Mouse (Mus musculus) layer of hippocampus, postnatal 14 days (tissue): ENCODE data around the gene Tm9sf1. TPM values are rescaled to one million over a fixed set of nuclear protein-coding genes. Genes with fewer than 3 reads are reported as not detected.
A peak's percentile ranks its signal among the peaks of the same experiment; 100 is the strongest.

Experiments used
- DNase-seq, 2 experiments: peaks; one replicate each; pipeline ENCODE4 v3.0.0; 2021 to 2022; ENCODE audit warnings: low spot score in 2 of 2, mixed read lengths in 1 of 2
- total RNA-seq, 2 experiments: library from RNA; stranded (reverse); gene quantifications; 2 replicates each; pipeline ENCODE4 v1.2.3; 2021

Gene Tm9sf1
- total RNA-seq, 2 experiments from 2014 or later = 49.0 to 51.1 TPM

DNA sequence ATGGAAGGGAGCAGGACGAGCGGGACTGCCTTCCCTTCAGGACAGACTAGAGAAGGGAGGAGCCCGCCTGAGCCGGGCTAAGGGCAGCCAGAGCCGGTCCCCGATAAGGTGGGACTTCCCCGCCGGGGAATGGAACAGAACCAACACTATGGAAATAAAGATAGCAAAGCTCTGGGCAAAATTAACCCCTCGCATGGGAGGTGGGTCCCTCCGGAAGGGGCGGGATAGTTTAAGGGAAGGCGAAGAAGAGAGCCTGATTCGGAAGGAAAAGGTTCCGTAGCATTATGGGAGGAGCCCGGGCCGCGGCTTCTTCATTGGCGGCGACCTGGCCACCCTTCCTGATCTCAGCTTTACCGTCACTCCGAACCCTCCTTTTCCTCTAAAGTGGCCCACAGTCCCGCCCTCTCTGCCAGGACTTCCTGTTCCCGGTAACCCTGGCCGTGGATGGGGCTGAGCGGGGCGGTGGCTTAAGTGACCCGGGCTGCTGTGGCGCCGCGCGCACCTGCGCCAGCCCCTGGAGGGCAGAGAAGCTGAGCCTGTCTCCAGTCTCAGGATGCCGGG lies 52.2 kb downstream of the Tm9sf1 start, which contains the start of gene Rnf31:
Gene Rnf31 (plus strand): TSS at position 378 of the 561 bp plus-strand sequence.
- peak; percentile 87 to 96 for DNase-seq

DNA sequence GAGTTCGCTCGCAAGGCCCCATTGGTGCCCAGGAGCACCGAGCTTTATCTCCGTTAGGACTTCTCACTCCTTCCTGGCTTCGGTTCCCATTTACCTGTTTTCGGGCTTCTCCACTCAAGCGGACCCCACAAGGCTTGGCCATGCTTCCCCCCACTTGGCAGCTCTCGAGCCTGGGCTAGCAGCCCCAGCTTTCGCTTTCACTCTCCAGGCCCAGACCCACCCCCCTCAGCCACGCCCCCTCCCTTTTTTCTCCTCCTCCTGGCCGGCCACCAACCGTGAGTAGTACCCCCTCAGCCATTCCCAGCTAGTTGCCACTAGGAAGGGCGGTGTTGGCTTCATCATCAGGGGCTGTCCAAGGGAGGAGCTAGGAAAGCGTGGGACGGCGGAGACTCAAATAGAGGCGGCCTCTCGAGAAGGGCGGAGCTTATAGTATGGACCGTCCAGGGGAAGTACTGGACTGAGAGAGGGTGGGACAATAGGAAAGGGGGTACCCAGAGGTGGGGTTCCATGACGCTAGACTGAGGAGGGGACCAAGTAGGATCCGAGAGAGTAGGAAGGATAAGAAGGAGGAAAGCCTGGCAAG lies 52.8 kb downstream of the Tm9sf1 start, which contains the start of gene Psme2:
Gene Psme2 (minus strand): TSS at position 366 of the 583 bp plus-strand sequence.
- peak; percentile 87 to 96 for DNase-seq

DNA sequence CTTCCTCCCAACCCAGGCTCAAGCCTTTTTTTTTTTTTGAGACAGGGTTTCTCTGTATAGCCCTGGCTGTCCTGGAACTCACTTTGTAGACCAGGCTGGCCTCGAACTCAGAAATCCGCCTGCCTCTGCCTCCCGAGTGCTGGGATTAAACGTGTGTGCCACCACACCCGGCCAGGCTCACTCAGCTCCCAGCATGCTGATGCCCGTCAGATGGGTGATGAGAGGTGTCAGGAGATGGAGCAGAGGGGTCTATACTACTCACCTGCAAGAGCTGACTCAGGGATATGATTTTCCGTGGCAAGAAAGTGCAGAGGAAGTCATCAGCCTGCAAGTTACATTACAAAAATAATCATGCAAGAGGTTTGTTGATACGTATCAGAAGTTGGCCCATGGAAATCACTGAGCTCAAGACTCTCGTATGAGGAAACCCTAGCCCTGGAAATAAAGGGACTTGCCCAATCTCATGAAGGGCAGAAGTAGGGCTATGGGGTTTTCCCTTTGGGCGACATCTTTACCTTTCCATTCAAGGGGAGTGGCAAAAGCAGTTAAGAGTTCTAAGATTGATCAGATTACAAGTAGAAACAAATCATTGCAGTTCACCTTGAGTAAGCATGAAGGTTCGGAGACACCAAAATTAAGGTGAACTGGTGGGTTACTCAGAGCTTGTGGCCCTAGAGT lies 53.7 kb downstream of the Tm9sf1 start:
- DNase-seq = no peak

DNA sequence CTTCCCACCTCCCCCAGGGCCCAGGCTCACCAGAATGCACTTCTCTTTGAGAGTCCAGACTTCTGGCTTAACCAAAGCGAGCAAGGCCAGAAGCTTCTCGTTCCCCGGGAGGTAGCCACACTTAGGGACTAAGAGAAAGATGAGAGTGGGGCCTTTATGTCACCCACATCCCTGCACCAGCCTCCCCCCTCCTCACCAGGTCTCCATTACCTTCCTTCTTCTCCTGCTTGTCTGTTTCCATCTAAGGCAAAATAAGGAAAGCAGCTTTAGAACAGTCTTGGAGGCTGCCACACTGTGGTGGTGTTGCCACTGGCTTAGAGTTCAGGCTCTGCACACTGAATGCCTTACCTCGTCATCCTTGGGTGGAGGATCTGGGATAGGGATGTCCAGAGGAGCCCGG lies 54.3 kb downstream of the Tm9sf1 start:
- DNase-seq = no peak

- DNase-seq = no peak
These were observed 57.5 kb downstream of the Tm9sf1 start for GRCm38 (mm10) chr14:55586149-55586548.

Other genes starting within 250 kb of the Tm9sf1 start
- gene Dhrs4, start 165.0 kb downstream of the Tm9sf1 start, total RNA-seq = 10 to 100 TPM; 17.0 to 21.9 TPM
- 10 to 100 TPM; 68.3 to 97.6 TPM for gene Carmil3, start 153.2 kb downstream of the Tm9sf1 start, total RNA-seq
- gene Cpne6, start 133.4 kb downstream of the Tm9sf1 start, total RNA-seq = 100 to 1,000 TPM; 544 to 545 TPM
- gene Nrl, start 118.8 kb downstream of the Tm9sf1 start, total RNA-seq = 1 to 10 TPM; 1.5 to 2.2 TPM
- 10 to 100 TPM; 24.0 to 26.8 TPM for gene Pck2, start 103.5 kb downstream of the Tm9sf1 start, total RNA-seq
- 10 to 100 TPM; 66.9 to 72.3 TPM for gene Dcaf11, start 83.8 kb downstream of the Tm9sf1 start, total RNA-seq
- gene A730061H03Rik, start 83.4 kb downstream of the Tm9sf1 start, total RNA-seq = 1 to 10 TPM in 1 of 2 experiments, under 1 TPM in 1; 0.98 to 1.1 TPM
- gene Fitm1, start 68.2 kb downstream of the Tm9sf1 start, total RNA-seq = not detected
- gene Psme1, start 65.7 kb downstream of the Tm9sf1 start, total RNA-seq = 10 to 100 TPM; 59.8 to 64.3 TPM
- 10 to 100 TPM; 39.0 to 42.3 TPM for gene Emc9, start 58.5 kb downstream of the Tm9sf1 start, total RNA-seq
- gene Psme2, start 52.7 kb downstream of the Tm9sf1 start, total RNA-seq = 10 to 100 TPM; 48.3 to 51.6 TPM
- 10 to 100 TPM; 34.6 to 37.0 TPM for gene Rnf31, start 52.1 kb downstream of the Tm9sf1 start, total RNA-seq
- gene Irf9, start 40.2 kb downstream of the Tm9sf1 start, total RNA-seq = 1 to 10 TPM; 8.2 to 8.5 TPM
- 1 to 10 TPM; 2.0 to 2.6 TPM for gene Rec8, start 25.8 kb downstream of the Tm9sf1 start, total RNA-seq
- 100 to 1,000 TPM; 120 to 145 TPM for gene Ipo4, start 7.8 kb downstream of the Tm9sf1 start, total RNA-seq
- 1 to 10 TPM in 1 of 2 experiments, under 1 TPM in 1; 0.18 to 4.2 TPM for gene Gm49378, start 5.9 kb downstream of the Tm9sf1 start, total RNA-seq
- under 1 TPM; 0.81 to 0.90 TPM for gene Tssk4, start 6.4 kb upstream of the Tm9sf1 start, total RNA-seq
- 10 to 100 TPM; 46.9 to 47.8 TPM for gene Mdp1, start 16.7 kb upstream of the Tm9sf1 start, total RNA-seq
- gene Gmpr2, start 28.1 kb upstream of the Tm9sf1 start, total RNA-seq = 10 to 100 TPM; 27.5 to 27.6 TPM
- 100 to 1,000 TPM; 298 to 325 TPM for gene Nedd8, start 28.3 kb upstream of the Tm9sf1 start, total RNA-seq
- 10 to 100 TPM; 13.9 to 17.0 TPM for gene Tinf2, start 38.0 kb upstream of the Tm9sf1 start, total RNA-seq
- gene Tgm1, start 70.1 kb upstream of the Tm9sf1 start, total RNA-seq = under 1 TPM in 1 of 2 experiments, not detected in 1; 0.23 TPM
- 10 to 100 TPM; 41.4 to 41.8 TPM for gene Rabggta, start 78.5 kb upstream of the Tm9sf1 start, total RNA-seq
- 100 to 1,000 TPM in 1 of 2 experiments, 10 to 100 TPM in 1; 96.3 to 102 TPM for gene Dhrs1, start 101.9 kb upstream of the Tm9sf1 start, total RNA-seq
- 10 to 100 TPM; 15.7 to 17.3 TPM for gene Nop9, start 101.9 kb upstream of the Tm9sf1 start, total RNA-seq
- 1 to 10 TPM in 1 of 2 experiments, under 1 TPM in 1; 0.43 to 1.3 TPM for gene Cideb, start 114.7 kb upstream of the Tm9sf1 start, total RNA-seq
- gene Ltb4r2, start 117.6 kb upstream of the Tm9sf1 start, total RNA-seq = under 1 TPM; 0.30 to 0.38 TPM
- gene Ltb4r1, start 122.2 kb upstream of the Tm9sf1 start, total RNA-seq = under 1 TPM; 0.46 to 0.55 TPM
- 1 to 10 TPM; 3.9 to 4.2 TPM for gene Adcy4, start 140.3 kb upstream of the Tm9sf1 start, total RNA-seq
- under 1 TPM; 0.37 to 0.43 TPM for gene Ripk3, start 145.1 kb upstream of the Tm9sf1 start, total RNA-seq
- 1 to 10 TPM; 3.5 to 4.0 TPM for gene Nfatc4, start 179.3 kb upstream of the Tm9sf1 start, total RNA-seq
- 10 to 100 TPM; 11.3 to 11.4 TPM for gene Nynrin, start 210.2 kb upstream of the Tm9sf1 start, total RNA-seq
- gene Cbln3, start 240.6 kb upstream of the Tm9sf1 start, total RNA-seq = under 1 TPM; 0.38 to 0.69 TPM
- 10 to 100 TPM; 11.5 to 11.9 TPM for gene Khnyn, start 241.1 kb upstream of the Tm9sf1 start, total RNA-seq